Mouse (Mus musculus): Measurements from ENCODE around the gene Ccdc27. TPM values are rescaled to one million over a fixed set of nuclear protein-coding genes. Genes with fewer than 3 reads are reported as not detected.

The Ccdc27 gene
- total and polyA plus RNA-seq, 3 experiments: 0.49 TPM; not detected in 2

- TF ChIP-seq BHLHE40 (IDR thresholded peaks at IDR 0.05; ENCODE audit: borderline replicate concordance, low read depth, low read length): no peak
- TF ChIP-seq UBTF (IDR thresholded peaks at IDR 0.05; ENCODE audit: borderline replicate concordance, insufficient read depth, low read depth, low read length): no peak
- peak; percentile 44 for TF ChIP-seq ETS1 (IDR thresholded peaks at IDR 0.05; ENCODE audit: low read depth, low read length)
- TF ChIP-seq ZC3H11A (IDR thresholded peaks at IDR 0.05; ENCODE audit: low read depth, low read length): no peak
- TF ChIP-seq EP300 (IDR thresholded peaks at IDR 0.05; ENCODE audit: low read depth in 1 of 2, low read length in 2 of 2): 0 out of 4 replicates have a peak, but pooled peaks have one; percentile 9 to 14
- peak; percentile 79 for TF ChIP-seq SIN3A (IDR thresholded peaks at IDR 0.05; ENCODE audit: low read length)
- TF ChIP-seq CHD1 (IDR thresholded peaks at IDR 0.05; ENCODE audit: low read depth, low read length): 0 out of 2 replicates have a peak, but pooled peaks have one; percentile 51
- TF ChIP-seq ZNF384 (IDR thresholded peaks at IDR 0.05; ENCODE audit: low read depth, low read length): no peak
- no peak for TF ChIP-seq MYC (IDR thresholded peaks at IDR 0.05; ENCODE audit: low read depth, low read length)
- TF ChIP-seq POLR2A (IDR thresholded peaks at IDR 0.05; ENCODE audit: control insufficient read depth in 1 of 2, insufficient read depth in 1 of 2, low read depth in 1 of 2, low read length in 2 of 2, poor library complexity in 1 of 2): no peak
- TF ChIP-seq KAT2A (conservative IDR thresholded peaks at IDR 0.05; ENCODE audit: low read depth, low read length): no peak
These were observed 17.6 kb downstream of the Ccdc27 start (continued) for GRCm38 (mm10) chr4:154024729-154025521.

GRCm38 (mm10) chr4:154023754-154024601 is 18.5 kb downstream of the Ccdc27 start:
- peak overlapping the region; percentile 97 for H3K27ac ChIP-seq (ENCODE audit: control insufficient read depth, low read depth, low read length)
- peak overlapping the region; percentile 84 for H3K9ac ChIP-seq (ENCODE audit: control insufficient read depth, low read depth, low read length, poor library complexity, severe bottlenecking)
- peak overlapping the region; percentile 74 to 79 for H3K4me3 ChIP-seq (ENCODE audit: control insufficient read depth in 1 of 2, insufficient read depth in 1 of 2, low read depth in 2 of 2, low read length in 2 of 2)
- peaks cover 16% of the 10 kb centered on the region for H3K79me2 ChIP-seq (ENCODE audit: control insufficient read depth, insufficient read depth, low read length, poor library complexity)
- H3K27me3 ChIP-seq (ENCODE audit: control insufficient read depth in 1 of 2, insufficient read depth in 2 of 2, low read length in 2 of 2): no peaks in the 10 kb centered on the region
- no peaks in the 10 kb centered on the region for H3K9me3 ChIP-seq (replicated peaks; ENCODE audit: insufficient read depth, low read length)
- H3K36me3 ChIP-seq (ENCODE audit: control insufficient read depth in 1 of 2, insufficient read depth in 2 of 2, low read length in 2 of 2): peaks cover 0 to 11% of the 10 kb centered on the region in 2 experiments
- peaks cover 0 to 13% of the 10 kb centered on the region in 2 experiments; a peak in 3 of 4 replicates for H3K4me1 ChIP-seq (ENCODE audit: control insufficient read depth in 1 of 2, insufficient read depth in 2 of 2, low read length in 2 of 2)
- peak; percentile 92 for DNase-seq (ENCODE audit: low read depth, low spot score)
- 0 out of 2 replicates have a peak, but pooled peaks have one; percentile 43 for TF ChIP-seq POLR2AphosphoS2 (IDR thresholded peaks at IDR 0.05; ENCODE audit: low read length)
- no peak for TF ChIP-seq KAT2A (conservative IDR thresholded peaks at IDR 0.05; ENCODE audit: low read depth, low read length)
- TF ChIP-seq TCF12 (IDR thresholded peaks at IDR 0.05; ENCODE audit: low read depth, low read length): peak; percentile 88
- no peak for TF ChIP-seq NRF1 (IDR thresholded peaks at IDR 0.05; ENCODE audit: insufficient read depth, low read depth, low read length, poor library complexity, severe bottlenecking)
- TF ChIP-seq MXI1 (IDR thresholded peaks at IDR 0.05; ENCODE audit: low read depth, low read length): no peak; the same call in 1 of the 2 replicates
- no peak for TF ChIP-seq MEF2A (IDR thresholded peaks at IDR 0.05; ENCODE audit: extremely low read depth, insufficient replicate concordance, low read depth, low read length, poor library complexity, severe bottlenecking)
- TF ChIP-seq TAL1 (IDR thresholded peaks at IDR 0.05; ENCODE audit: low read length): peak; percentile 88
- TF ChIP-seq ZNF384 (IDR thresholded peaks at IDR 0.05; ENCODE audit: low read depth, low read length): no peak
- peak; percentile 76 to 89 for TF ChIP-seq EP300 (IDR thresholded peaks at IDR 0.05; ENCODE audit: low read depth in 1 of 2, low read length in 2 of 2)
- no peak for TF ChIP-seq CTCF (IDR thresholded peaks at IDR 0.05 in 2 of 3, conservative IDR thresholded peaks at IDR 0.05 in 1 of 3; ENCODE audit: control insufficient read depth in 1 of 3, insufficient read depth in 1 of 3, low read depth in 2 of 3, low read length in 3 of 3, poor library complexity in 1 of 3, severe bottlenecking in 1 of 3)
- no peak for TF ChIP-seq ZC3H11A (IDR thresholded peaks at IDR 0.05; ENCODE audit: low read depth, low read length)
- no peak for TF ChIP-seq MAFK (IDR thresholded peaks at IDR 0.05; ENCODE audit: borderline replicate concordance, low read depth, low read length)
- TF ChIP-seq POLR2A (IDR thresholded peaks at IDR 0.05; ENCODE audit: control insufficient read depth in 1 of 2, insufficient read depth in 1 of 2, low read depth in 1 of 2, low read length in 2 of 2, poor library complexity in 1 of 2): peak; percentile 14 to 44; a peak in 2 of 4 replicates
- no peak for TF ChIP-seq JUND (IDR thresholded peaks at IDR 0.05; ENCODE audit: low read depth, low read length)
- TF ChIP-seq MYB (IDR thresholded peaks at IDR 0.05; ENCODE audit: low read depth, low read length): no peak
- peak; percentile 30; the same call in 1 of the 2 replicates for TF ChIP-seq ZMIZ1 (IDR thresholded peaks at IDR 0.05; ENCODE audit: low read depth, low read length)
- TF ChIP-seq RCOR1 (IDR thresholded peaks at IDR 0.05; ENCODE audit: low read depth, low read length): peak; percentile 52
- 0 out of 2 replicates have a peak, but pooled peaks have one; percentile 38 for TF ChIP-seq CHD2 (IDR thresholded peaks at IDR 0.05; ENCODE audit: low read length)
- peak; percentile 64; the same call in 1 of the 2 replicates for TF ChIP-seq SIN3A (IDR thresholded peaks at IDR 0.05; ENCODE audit: low read length)
- no peak for TF ChIP-seq ZKSCAN1 (IDR thresholded peaks at IDR 0.05; ENCODE audit: low read depth, low read length)
- TF ChIP-seq USF1 (IDR thresholded peaks at IDR 0.05; ENCODE audit: low read depth, low read length): no peak
- peak; percentile 75; the same call in 1 of the 2 replicates for TF ChIP-seq MAZ (IDR thresholded peaks at IDR 0.05; ENCODE audit: low read depth, low read length)
- no peak for TF ChIP-seq RAD21 (IDR thresholded peaks at IDR 0.05; ENCODE audit: low read depth, low read length)
- 0 out of 2 replicates have a peak, but pooled peaks have one; percentile 29 for TF ChIP-seq BHLHE40 (IDR thresholded peaks at IDR 0.05; ENCODE audit: borderline replicate concordance, low read depth, low read length)
- 0 out of 2 replicates have a peak, but pooled peaks have one; percentile 32 for TF ChIP-seq CHD1 (IDR thresholded peaks at IDR 0.05; ENCODE audit: low read depth, low read length)
